Mouse (Mus musculus) CD4-positive helper T cell, adult 2 months (primary cell): ENCODE measurements around the gene Gm28845.
"Not testable (repeated sequence)": the region's sequence is repeated elsewhere in the genome, so short reads cannot be mapped to it uniquely, and the experiment has no call there.

Source experiments
- DNase-seq: peaks from one replicate; pipeline ENCODE4 v3.0.0-alpha.2; 2012; ENCODE audit warnings: low read depth, missing footprints, low spot score

The Gm28845 gene

DNA sequence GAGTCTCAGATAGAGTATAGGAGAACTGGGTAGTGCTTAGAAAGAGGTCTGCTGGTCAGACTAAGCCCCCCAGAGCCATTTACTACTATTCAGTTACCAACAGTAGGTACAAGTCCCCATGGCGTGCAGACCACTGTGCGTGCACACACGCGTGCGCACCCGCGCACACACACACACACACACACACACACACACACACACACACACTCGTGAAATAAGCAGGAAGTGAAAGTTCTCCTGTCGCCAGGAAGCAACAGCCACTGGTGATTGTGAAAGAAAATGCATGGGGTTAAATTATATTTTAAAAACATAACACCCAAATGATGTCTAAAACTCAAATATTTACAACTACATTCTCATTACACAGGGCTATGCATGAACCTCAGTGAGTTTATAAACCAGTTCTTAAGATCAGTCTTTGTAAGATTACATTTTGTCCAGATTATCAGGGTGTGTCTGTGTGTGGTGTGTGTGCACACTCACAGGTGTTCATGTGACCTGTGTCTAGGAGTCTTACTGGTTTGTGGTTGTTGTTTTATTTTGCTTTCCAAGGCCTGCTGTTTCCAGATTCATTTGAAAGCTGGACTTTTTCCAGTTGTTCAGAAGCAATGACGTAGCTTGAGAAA, 11.6 kb downstream of the Gm28845 start:
- no peak for DNase-seq

DNA sequence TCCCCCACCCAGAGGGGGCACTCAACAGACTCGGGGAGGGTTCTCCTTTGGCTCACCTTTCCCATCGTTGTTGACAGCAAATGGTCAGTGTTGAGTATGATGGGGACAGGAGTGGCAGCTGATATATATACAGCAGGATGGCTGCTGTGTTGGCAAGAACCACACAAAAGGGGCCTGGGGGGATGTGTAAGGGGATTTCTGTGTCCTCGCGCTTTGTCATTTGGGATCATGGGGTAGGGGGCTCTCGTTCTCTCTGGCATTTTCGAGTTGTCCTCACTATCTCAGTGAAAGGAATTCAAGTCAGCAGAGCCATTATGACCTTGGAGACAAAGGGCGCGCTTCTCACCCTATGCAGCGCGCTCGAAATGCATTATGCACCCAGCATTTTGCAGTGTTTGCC, 16.1 kb downstream of the Gm28845 start, which contains the start of gene Cryga:
Gene Cryga, minus strand, starts transcription at position 101 of the 400 bp plus-strand sequence.
- DNase-seq, result no peak

DNA sequence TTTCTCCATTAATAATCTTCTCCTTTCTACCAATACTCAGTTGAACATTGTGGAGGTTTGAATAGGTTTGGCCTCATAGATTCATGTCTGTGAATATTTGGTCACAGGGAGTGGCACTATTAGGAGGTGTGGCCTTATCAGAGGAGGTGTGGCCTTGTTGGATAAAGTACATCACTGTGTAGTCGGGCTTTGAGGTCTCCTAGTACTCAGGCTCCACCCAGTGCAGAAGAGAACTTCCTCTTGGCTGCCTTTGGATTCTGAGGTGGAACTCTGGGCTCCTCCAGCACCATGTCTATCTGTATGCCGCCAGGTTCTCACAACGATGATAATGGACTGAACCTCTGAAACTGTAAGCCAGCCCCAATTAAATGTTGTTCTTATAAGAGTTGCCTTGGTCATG, 22.4 kb downstream of the Gm28845 start:
- DNase-seq, result no peak

DNA sequence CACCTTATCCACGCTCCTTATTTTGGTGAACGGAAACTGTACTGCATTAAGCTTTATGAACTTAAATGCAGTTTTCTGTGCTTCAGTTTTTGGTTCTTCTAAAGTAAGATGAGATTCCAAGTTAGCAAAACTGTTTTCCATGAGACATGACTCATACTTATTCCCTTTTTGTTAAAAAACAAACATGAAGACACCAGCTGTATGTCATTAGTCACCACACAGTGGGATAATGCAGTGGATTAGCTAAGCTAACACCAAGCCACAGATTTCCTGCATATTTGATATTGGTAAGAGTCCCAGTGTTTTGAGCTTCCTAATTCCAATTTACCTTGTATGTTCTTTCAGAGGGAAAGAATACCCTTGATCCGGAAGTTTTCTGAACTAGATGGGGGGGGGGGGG, 27.8 kb downstream of the Gm28845 start:
- no peak for DNase-seq

DNA sequence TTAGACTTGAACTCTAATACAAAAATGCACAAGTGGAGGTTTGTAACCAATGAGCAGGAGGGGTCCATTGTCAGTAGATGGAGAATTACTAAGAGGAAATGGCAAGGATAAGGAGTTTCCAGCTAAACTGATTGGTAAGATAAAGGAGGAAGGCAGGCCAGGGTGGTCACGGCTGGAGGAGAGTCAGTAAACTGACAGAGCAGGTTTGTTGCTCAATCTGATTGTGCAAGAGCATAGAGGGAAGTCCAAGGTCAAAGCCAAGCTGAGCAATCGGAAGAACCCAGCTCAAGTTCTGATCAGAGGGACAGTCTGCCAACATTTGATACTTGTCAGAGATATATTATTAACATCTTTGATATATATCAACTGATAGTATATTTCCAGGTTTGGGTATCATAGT, 29.0 kb downstream of the Gm28845 start:
- no peak for DNase-seq

DNA sequence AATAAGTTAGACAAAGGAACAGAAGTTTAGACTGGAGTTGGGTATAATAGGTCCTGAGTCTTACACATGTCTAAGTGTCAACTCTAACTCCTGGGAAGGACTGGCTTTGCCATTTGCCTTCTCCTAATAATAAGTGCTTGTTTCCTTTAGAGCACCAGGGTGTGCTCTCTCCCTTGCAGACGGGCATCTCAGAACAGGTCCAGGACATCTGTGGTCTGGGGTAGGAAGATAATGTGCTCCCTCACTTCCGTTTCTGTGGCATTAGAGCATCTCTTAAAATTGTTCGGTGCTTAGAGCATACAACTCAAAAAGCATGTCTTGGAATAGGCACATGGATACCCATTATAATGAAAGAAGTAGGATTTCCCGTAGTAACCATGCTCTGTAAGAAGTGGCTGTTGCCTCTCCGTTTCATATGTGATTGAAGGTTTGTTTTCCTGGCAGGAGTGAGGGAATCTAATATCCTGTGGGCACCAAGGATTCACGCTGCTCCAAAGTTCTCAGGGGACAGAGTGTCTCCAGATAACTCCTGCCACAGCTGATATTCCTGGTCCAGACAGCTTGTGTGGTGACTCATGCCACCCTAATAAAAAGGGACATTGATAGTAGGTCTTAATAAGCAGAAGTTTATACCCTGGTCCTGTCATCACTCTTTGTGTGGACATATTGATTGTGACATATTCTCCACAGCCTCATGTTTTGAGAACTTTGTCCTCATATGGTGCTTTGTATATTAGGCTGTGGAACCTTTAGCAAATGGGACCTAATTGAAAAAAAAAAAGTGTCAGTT, 30.6 kb downstream of the Gm28845 start:
- no peak for DNase-seq

DNA sequence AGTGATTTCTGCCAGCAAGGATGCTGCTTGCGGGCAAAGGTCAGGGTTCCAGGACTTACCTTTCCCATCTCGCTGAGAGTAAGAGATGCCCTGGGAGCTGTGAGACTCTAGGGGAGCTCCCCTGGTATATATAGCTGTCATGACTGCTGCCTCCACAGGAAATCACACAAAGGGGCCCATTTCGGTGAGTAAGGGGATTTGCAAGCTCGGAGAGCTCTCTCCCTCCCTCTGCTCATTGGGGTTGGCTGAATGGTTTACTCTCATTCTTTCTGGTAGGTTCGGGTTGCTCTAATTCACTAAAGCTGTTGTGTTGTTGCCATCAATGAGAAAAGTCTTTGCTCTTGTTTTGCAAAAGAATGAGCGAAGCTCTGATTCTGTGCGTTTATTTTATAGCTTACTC, 37.2 kb downstream of the Gm28845 start, which contains the start of gene Crygb:
Gene Crygb, minus strand, starts transcription at position 101 of the 400 bp plus-strand sequence.
- DNase-seq, result no peak

DNA sequence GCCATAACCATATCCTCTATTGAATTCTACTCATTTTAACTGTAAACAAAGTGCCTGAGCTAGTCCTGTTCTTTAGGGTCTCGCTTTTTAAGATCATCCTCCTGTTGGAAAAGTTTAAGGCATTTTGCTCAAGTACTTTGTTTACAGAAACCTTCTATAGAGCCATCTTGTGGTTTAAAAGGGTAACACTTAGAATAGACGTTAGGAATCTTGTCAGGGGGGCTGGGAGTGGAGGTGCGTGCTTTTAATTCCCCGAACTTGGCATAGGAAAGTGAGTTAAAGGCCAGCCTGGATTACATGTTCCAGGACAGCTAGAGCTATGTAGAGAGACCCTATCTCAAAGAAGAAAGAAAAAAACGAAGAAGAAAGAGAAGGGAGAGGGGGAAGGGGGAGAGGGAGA, 43.8 kb downstream of the Gm28845 start:
- DNase-seq, result no peak

DNA sequence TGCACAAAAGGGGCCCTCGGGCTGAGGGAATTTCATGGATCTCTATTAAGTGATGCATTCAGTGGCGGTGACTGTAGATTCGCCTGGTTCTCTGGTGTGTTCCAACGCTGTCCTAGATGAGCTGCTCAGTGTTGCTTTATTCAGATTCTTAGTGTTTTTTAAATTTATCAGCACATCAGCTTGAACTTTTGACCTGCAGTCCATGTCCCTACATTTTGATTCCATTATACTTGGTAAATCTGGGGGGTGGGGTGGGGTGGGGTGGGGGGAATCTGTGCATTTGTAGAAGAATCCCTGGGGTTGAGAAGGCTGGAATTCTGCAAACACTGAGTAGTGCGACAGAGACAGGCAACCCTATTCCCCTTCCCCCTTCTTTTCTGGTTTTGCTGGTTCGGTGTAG, 45.8 kb downstream of the Gm28845 start, which contains the start of gene Crygc:
Gene Crygc, minus strand, starts transcription at position 101 of the 400 bp plus-strand sequence.
- no peak for DNase-seq

DNA sequence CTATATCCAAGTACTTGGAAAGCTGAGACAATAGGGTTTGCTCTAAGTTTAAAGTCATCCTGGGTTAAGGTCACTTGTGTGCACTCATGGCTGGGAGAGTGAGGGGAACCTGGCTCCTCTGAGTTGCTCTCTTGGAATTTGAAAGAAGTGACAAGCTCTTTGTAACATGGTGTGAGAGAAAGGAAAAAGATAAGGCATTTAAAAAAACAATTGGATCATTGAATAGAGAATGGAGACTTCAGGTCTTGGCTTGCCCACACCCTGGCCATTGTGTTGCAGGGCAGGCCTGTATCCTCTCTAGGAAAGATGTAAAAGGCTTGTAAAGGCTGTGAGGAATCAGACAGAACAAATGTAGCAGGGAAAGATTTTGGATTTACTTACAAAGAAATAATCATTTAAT, 51.5 kb downstream of the Gm28845 start:
- no peak for DNase-seq

DNA sequence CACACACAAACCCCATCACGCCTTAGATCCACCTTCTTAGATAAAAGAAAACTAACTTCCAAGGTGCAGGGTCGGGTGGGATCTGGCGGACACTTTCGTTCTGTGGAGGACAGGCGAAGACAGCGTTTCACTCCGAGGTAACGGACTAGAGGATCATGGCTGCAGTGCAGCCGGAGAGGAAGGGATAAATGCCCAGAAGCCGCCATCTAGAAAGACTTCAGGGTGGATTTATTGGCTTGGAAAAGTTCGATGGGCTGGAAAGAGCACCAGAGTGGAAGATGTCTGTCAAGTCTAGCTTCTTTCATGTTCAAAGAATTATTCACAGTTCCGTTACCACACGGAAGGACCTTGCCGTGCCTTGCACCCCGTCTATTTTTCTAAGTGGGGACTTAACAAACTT, 55.2 kb downstream of the Gm28845 start:
- DNase-seq, result no peak

DNA sequence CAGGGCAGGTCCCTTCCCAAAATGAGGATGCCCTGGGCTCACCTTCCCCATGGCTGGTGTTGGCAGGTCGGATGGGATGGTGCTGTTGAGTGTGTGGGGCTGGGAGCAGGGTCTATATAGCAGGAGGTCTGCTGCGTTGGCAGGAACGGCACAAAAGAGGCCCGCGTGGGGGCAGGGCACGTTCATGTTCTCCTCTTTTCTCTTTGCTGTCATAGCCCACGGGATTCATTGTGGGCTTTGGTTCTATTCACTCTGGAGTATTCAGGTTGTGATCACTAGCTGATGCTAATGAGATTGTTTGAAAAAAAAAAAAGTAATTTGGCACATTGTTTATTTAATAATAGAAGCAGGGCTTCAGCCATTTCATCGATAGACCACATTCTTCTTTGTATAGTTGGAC, 56.0 kb downstream of the Gm28845 start, which contains the start of gene Crygd:
Gene Crygd, minus strand, starts transcription at position 101 of the 400 bp plus-strand sequence.
- DNase-seq, result no peak

DNA sequence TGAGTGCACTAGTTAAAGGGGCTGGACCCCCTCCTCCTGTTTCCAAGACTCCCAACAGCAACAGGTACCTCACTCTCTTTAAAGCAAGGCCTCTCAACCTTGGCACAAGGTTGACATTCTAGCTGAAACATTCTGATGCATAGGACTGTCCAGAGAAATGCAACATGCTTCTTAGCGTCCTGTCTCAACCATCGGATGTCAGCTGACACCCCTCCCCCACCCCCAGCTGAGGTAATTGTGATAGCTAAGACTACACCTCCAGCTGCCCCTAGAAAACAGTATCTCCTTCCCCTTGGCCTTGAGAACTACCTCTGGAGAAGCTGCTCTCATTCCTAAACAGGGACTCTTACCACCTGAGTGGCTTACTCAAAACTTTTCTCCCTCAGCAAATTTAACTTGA, 67.2 kb downstream of the Gm28845 start:
- DNase-seq, result no peak

DNA sequence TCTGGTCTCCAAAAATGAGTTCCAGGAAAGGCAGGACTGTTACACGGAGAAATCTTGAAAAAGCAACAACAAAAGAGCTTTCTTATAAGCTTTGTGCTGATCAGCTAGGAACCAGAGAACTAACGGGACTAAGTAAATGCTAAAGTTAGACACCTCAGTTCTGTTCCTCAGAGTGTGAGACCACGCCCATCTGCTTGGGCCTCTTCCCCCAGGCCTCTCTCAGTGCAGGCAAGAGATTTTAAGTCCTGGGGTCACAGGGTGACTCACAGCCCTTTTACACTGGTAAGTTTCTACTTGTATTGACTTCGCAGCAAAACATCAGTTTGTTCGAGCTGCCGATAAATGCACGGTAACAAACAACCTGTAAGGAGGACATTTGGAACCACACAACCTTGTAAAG, 67.7 kb downstream of the Gm28845 start:
- no peak for DNase-seq

DNA sequence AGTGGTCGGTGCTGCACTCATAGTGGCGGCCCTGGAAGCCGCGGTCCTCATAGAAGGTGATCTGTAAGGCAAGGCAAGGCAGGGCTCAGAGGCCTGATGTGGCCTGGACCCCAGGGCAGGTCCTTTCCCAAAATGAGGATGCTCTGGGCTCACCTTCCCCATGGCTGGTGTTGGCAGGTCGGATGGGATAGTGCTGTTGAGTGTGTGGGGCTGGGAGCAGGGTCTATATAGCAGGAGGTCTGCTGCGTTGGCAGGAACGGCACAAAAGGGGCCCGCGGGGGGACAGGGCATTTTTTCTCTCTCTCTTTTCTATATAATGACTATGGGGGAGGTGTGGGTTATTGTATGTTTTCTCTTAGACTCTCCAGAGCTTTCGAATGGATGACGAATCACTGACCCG, 68.4 kb downstream of the Gm28845 start, which contains the start of gene Cryge:
Gene Cryge, minus strand, starts transcription at position 198 of the 400 bp plus-strand sequence.
- not testable (repeated sequence) for DNase-seq
